Mouse (Mus musculus) embryonic facial prominence, embryonic 12.5 days (tissue): ENCODE data around the gene Gm9736. TPM values are rescaled to one million over a fixed set of nuclear protein-coding genes. Genes with fewer than 3 reads are reported as not detected.
"Not testable (repeated sequence)": the region's sequence is repeated elsewhere in the genome, so short reads cannot be mapped to it uniquely, and the experiment has no call there.

Experiments
- ATAC-seq: fragments of 200-750 bp; cut with Nextera tagmentation; 2 replicates; pipeline ENCODE4 v1.8.0; 2017; ENCODE audit not compliant: insufficient number of reproducible peaks, insufficient read depth, low FRiP score, low TSS enrichment
- H3K27ac ChIP-seq: fragments of 300-500 bp; sonication (generic); 2 replicates; pipeline ENCODE4 v1.5.1; 2016; ENCODE audit warnings: mild to moderate bottlenecking
- H3K27me3 ChIP-seq: fragments of 300-500 bp; sonication (generic); 2 replicates; pipeline ENCODE4 v1.6.1; 2016; ENCODE audit warnings: mild to moderate bottlenecking, moderate library complexity
- H3K36me3 ChIP-seq: fragments of 300-500 bp; sonication (generic); 2 replicates; pipeline ENCODE4 v1.6.1; 2016; ENCODE audit warnings: mild to moderate bottlenecking
- H3K4me1 ChIP-seq: fragments of 300-500 bp; sonication (generic); 2 replicates; pipeline ENCODE4 v1.6.1; 2016
- H3K4me2 ChIP-seq: fragments of 300-500 bp; sonication (generic); replicated peaks from 2 replicates; pipeline ENCODE4 v1.6.1; 2016; ENCODE audit warnings: mild to moderate bottlenecking, moderate library complexity
- H3K4me3 ChIP-seq: fragments of 300-500 bp; sonication (generic); 2 replicates; pipeline ENCODE4 v1.5.1; 2016; ENCODE audit warnings: mild to moderate bottlenecking
- H3K9ac ChIP-seq: fragments of 300-500 bp; sonication (generic); 2 replicates; pipeline ENCODE4 v1.6.1; 2016; ENCODE audit warnings: mild to moderate bottlenecking, moderate library complexity
- H3K9me3 ChIP-seq: fragments of 300-500 bp; sonication (generic); 2 replicates; pipeline ENCODE4 v1.6.1; 2016; ENCODE audit warnings: mild to moderate bottlenecking, moderate library complexity
- WGBS: fragments of 180-500 bp; shearing (Covaris S2); methylation state at CpG from one replicate; pipeline ENCODE4 v1.1.7; 2016; 5-methylcytosine and 5-hydroxymethylcytosine counted together
- polyA plus RNA-seq: library from polyadenylated mRNA; unstranded; fragments of >200 nt; fragmentation: Nextera tagmentation; extraction: Ambion mirVana; gene quantifications from 2 replicates; pipeline ENCODE4 v1.2.1, GENCODE M21; 2016

Gm9736 gene
- not detected in 2 replicates for polyA plus RNA-seq

DNA sequence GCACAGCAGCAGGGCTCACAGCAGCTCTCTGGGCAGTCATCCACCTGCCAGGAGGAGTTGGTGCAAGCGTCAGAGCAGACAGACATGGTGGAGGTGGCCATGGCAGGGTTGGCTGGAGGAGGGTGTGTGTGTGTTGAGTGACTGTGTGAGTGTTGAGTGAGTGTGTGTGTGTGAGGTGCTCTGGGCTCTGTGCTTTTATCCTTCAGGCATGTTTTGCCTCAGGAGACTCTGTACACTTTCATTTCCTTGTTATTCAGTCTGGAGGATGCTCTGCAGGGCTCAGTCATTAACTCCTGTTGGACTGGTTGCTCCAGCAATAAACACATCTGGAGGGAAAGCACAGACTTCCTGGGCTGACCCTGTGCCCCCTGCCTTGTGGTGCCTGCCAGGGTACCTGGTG lies at the start of gene Gm9736:
Gene Gm9736 (minus strand): TSS at position 101 of the 400 bp plus-strand sequence.
- ATAC-seq, H3K27me3 ChIP-seq, H3K36me3 ChIP-seq, H3K27ac ChIP-seq, H3K4me2 ChIP-seq, H3K4me3 ChIP-seq, H3K9me3 ChIP-seq, H3K9ac ChIP-seq, H3K4me1 ChIP-seq: not testable (repeated sequence)
- WGBS, result 71% methylated on average over 1 of the region's 1 CpGs

GRCm38 (mm10) chr10:77798921-77799508 lies 47.9 kb upstream of the Gm9736 start, which contains the start of gene Gm19668:
Gm19668 (minus strand) TSS chr10:77799133.
- Histone ChIP-seq H3K27ac (no peak within 1 kb of the TSS), H3K9me3 (no peaks in the 10 kb centered on the region), H3K27me3 (no peaks in the 10 kb centered on the region), H3K36me3 (no peaks in the 10 kb centered on the region), H3K4me3 (no peak within 1 kb of the TSS), H3K9ac (no peak within 1 kb of the TSS), H3K4me2 (no peak within 1 kb of the TSS), H3K4me1 (no peaks in the 10 kb centered on the region; the same call in 1 of the 2 replicates)
- ATAC-seq, result no peak
- 63% methylated on average over 8 of the region's 8 CpGs for WGBS

- WGBS, result 40% methylated on average over 3 of the region's 3 CpGs
- H3K9ac ChIP-seq, H3K27me3 ChIP-seq, H3K4me3 ChIP-seq, H3K4me2 ChIP-seq, H3K36me3 ChIP-seq, H3K4me1 ChIP-seq, ATAC-seq, H3K9me3 ChIP-seq, H3K27ac ChIP-seq: not testable (repeated sequence)
These were observed 47.2 kb upstream of the Gm9736 start for GRCm38 (mm10) chr10:77798164-77798920.

DNA sequence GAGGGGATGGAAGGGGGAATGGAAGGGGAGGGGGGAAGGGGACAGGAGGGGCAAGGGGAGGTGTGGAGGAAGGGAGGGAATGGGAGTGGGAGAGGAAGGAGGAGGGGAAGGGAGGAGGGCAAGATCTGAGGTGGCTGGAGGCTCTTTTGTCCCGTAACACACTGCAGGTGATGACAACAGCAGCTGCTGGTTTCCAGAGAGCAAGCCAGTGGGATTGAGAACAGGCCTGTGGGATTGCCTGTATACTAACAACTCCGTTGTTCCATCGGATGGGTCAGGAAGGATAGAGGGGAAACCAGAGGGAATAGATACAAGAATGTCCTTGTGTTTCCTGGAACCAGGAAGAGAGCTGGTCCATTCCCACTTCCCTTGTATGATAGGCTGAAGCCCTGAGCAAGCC lies 46.5 kb upstream of the Gm9736 start:
- no peak overlapping the region for H3K27ac ChIP-seq
- no peaks in the 10 kb centered on the region; the same call in 1 of the 2 replicates for H3K4me1 ChIP-seq
- H3K4me2 ChIP-seq, result no peak overlapping the region

DNA sequence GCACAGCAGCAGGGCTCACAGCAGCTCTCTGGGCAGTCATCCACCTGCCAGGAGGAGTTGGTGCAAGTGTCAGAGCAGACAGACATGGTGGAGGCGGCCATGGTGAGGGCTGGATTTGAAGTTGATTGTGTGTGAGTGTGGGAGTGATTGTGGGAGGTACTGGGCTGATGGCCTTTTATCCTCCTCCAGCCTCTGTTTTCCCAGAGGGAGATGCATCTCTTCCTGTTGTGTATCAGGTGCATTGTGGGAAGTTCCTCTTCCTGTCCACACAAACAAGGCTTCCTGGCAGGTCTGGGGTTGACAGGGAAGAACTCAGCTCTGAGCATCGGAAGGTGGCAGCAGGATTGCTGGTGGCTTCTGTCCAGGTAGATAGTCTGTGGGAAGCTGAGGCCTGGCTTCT lies 43.8 kb upstream of the Gm9736 start, which contains the start of gene Gm9639:
Gene Gm9639 (minus strand): TSS at position 101 of the 400 bp plus-strand sequence.
- Histone ChIP-seq H3K9me3 (no peaks in the 10 kb centered on the region), H3K36me3 (no peaks in the 10 kb centered on the region), H3K27ac (no peak within 1 kb of the TSS), H3K4me2 (no peak within 1 kb of the TSS), H3K9ac (no peak within 1 kb of the TSS), H3K4me1 (no peaks in the 10 kb centered on the region; the same call in 1 of the 2 replicates), H3K27me3 (no peaks in the 10 kb centered on the region), H3K4me3 (no peak within 1 kb of the TSS)
- whole genome bisulfite sequencing, result 44% methylated on average over 2 of the region's 2 CpGs
- no peak for ATAC-seq

More for the DNA sequence above, 46.5 kb upstream of the Gm9736 start:
- no peak overlapping the region for H3K4me3 ChIP-seq
- WGBS, result 10% methylated on average over 3 of the region's 3 CpGs
- no peaks in the 10 kb centered on the region for H3K27me3 ChIP-seq
- H3K9me3 ChIP-seq, result no peaks in the 10 kb centered on the region
- H3K36me3 ChIP-seq, result no peaks in the 10 kb centered on the region
- ATAC-seq, result no peak
- H3K9ac ChIP-seq, result no peak overlapping the region

GRCm38 (mm10) chr10:77788621-77789020 lies 37.5 kb upstream of the Gm9736 start:
- Histone ChIP-seq H3K36me3 (no peaks in the 10 kb centered on the region), H3K27ac (no peak overlapping the region), H3K9ac (no peak overlapping the region), H3K4me2 (no peak overlapping the region), H3K4me1 (no peaks in the 10 kb centered on the region), H3K27me3 (no peaks in the 10 kb centered on the region), H3K4me3 (no peak overlapping the region), H3K9me3 (no peaks in the 10 kb centered on the region)
- ATAC-seq, result no peak
- 83% methylated on average over 2 of the region's 2 CpGs for WGBS

GRCm38 (mm10) chr10:77787876-77788275 lies 36.7 kb upstream of the Gm9736 start, which contains the start of gene Gm7137:
Gm7137 (minus strand) TSS chr10:77788200.
- not testable (repeated sequence) for H3K4me1 ChIP-seq
- WGBS, result 40% methylated on average over 1 of the region's 1 CpGs

DNA sequence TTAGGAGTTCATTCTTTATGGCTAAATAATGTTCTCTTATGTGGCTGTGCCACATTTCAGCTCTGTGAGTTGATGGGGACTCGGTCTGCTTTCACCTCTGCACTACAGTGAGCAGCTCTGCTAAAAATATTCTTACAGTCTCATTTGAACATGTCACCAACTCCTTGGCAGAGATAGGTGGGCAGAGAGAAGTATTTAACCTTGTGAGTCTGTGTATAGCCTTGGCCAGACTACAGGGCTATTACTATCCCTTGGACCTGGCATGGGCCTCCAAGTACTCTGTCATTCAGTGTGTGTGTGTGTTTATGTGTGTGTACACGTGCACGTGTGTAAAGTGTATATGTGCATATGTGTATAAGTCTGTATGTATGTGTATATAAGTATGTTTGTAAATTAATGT lies 32.2 kb upstream of the Gm9736 start:
- not testable (repeated sequence) for H3K4me2 ChIP-seq, H3K9me3 ChIP-seq, H3K4me3 ChIP-seq, H3K27ac ChIP-seq, H3K36me3 ChIP-seq, H3K9ac ChIP-seq, ATAC-seq, H3K27me3 ChIP-seq, H3K4me1 ChIP-seq
- WGBS, result 94% methylated on average over 3 of the region's 3 CpGs

More at GRCm38 (mm10) chr10:77787876-77788275, 36.7 kb upstream of the Gm9736 start, which contains the start of gene Gm7137:
- H3K4me2 ChIP-seq, H3K9me3 ChIP-seq, H3K27me3 ChIP-seq, H3K36me3 ChIP-seq, ATAC-seq, H3K27ac ChIP-seq, H3K9ac ChIP-seq, H3K4me3 ChIP-seq: not testable (repeated sequence)

DNA sequence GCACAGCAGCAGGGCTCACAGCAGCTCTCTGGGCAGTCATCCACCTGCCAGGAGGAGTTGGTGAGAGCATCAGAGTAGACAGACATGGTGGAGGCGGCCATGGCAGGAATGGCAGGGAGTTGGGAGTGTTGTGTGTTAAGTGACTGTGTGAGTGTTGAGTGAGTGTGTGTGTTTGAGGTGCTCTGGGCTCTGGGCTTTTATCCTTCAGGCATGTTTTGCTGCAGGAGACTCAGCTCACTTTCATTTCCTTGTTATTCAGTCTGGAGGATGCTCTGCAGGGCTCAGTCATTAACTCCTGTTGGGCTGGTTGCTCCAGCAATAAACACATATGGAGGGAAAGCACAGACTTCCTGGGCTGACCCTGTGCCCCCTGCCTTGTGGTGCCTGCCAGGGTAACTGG lies 31.3 kb upstream of the Gm9736 start, which contains the start of gene Gm3250:
Gene Gm3250 (minus strand): TSS at position 101 of the 400 bp plus-strand sequence.
- not testable (repeated sequence) for H3K36me3 ChIP-seq, H3K27ac ChIP-seq, H3K4me2 ChIP-seq, ATAC-seq, H3K27me3 ChIP-seq, H3K9me3 ChIP-seq, H3K4me1 ChIP-seq, H3K4me3 ChIP-seq, H3K9ac ChIP-seq
- 43% methylated on average over 1 of the region's 1 CpGs for WGBS

- H3K36me3 ChIP-seq, H3K27ac ChIP-seq, H3K4me3 ChIP-seq, H3K9ac ChIP-seq, H3K4me2 ChIP-seq, ATAC-seq, H3K27me3 ChIP-seq, H3K4me1 ChIP-seq, H3K9me3 ChIP-seq: not testable (repeated sequence)
- 67% methylated on average over 1 of the region's 1 CpGs for WGBS
These were observed 25.7 kb upstream of the Gm9736 start, which contains the start of gene Gm7138 for GRCm38 (mm10) chr10:77776844-77777243. Gm7138 (minus strand) TSS chr10:77776944.

DNA sequence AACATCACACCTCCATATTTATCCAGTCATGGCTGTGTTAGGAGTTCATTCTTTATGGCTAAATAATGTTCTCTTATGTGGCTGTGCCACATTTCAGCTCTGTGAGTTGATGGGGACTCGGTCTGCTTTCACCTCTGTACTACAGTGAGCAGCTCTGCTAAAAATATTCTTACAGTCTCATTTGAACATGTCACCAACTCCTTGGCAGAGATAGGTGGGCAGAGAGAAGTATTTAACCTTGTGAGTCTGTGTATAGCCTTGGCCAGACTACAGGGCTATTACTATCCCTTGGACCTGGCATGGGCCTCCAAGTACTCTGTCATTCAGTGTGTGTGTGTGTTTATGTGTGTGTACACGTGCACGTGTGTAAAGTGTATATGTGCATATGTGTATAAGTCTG lies 21.0 kb upstream of the Gm9736 start:
- not testable (repeated sequence) for H3K27ac ChIP-seq, ATAC-seq
- 100% methylated on average over 2 of the region's 3 CpGs for WGBS

GRCm38 (mm10) chr10:77771225-77771624 lies 20.1 kb upstream of the Gm9736 start, which contains the start of gene Gm3238:
Gm3238 (minus strand) TSS chr10:77771325.
- not testable (repeated sequence) for ATAC-seq, H3K36me3 ChIP-seq, H3K4me1 ChIP-seq, H3K27ac ChIP-seq, H3K4me3 ChIP-seq, H3K9ac ChIP-seq, H3K4me2 ChIP-seq, H3K27me3 ChIP-seq, H3K9me3 ChIP-seq
- WGBS, result 67% methylated on average over 1 of the region's 1 CpGs

More for the DNA sequence above, 21.0 kb upstream of the Gm9736 start:
- H3K36me3 ChIP-seq, H3K9me3 ChIP-seq, H3K4me1 ChIP-seq, H3K4me2 ChIP-seq, H3K9ac ChIP-seq, H3K27me3 ChIP-seq, H3K4me3 ChIP-seq: not testable (repeated sequence)
